Mouse (Mus musculus): ENCODE results near the gene Slpi. TPM values are rescaled to one million over a fixed set of nuclear protein-coding genes. Genes with fewer than 3 reads are reported as not detected.

The Slpi gene
- total RNA-seq (2014; fragmentation: Nextera tagmentation) (not detected in 2 replicates), total RNA-seq (2017) (not detected in 2 replicates)

DNA sequence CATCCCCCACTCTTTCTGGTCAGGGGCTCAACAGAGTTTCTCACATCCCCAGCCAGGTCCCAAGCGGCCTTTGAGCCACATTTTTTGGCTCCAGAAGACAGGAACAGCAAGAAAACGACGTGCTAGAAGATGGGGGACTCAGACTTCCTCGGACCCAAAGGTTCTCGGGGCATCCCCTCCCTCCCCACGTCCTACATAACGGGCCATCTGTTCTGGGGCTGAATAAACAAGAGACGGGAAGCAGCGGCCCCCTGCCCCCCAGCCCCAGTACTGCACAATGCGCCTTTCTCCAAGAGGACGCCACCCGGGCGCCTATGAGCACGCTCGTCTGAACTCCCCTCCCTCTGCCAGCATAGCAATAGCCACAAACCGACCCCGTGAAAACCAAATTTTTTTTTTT is at the start of gene Slpi:
Gene Slpi, minus strand, starts transcription at position 76 of the 400 bp plus-strand sequence.
- ATAC-seq (replicated peaks; ENCODE audit: low FRiP score, low TSS enrichment, poor library complexity, severe bottlenecking), result no peak

GRCm38 (mm10) chr2:164438257-164438656 is 49.4 kb upstream of the Slpi start:
- ATAC-seq (replicated peaks; ENCODE audit: low FRiP score, low TSS enrichment, poor library complexity, severe bottlenecking), result no peak

DNA sequence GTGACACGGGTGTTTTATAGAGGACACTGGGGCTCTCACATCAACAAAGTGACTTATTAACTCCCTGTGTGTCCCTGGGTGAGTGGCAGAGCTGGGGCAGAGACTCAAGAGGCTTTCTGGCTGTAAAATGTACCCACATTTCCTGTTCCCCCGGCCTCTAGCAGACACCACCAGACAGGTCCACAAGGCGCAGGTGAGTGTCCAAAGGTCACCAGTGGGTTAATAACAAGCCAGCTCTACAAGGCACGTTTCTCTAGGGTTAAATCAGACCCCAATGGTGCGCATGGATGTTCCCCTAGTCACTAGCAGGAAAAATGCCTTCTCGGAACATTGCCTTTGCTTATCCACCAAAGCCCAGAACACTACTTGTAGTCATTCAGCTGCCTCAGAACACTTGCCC is 48.8 kb upstream of the Slpi start:
- no peak for ATAC-seq (replicated peaks; ENCODE audit: low FRiP score, low TSS enrichment, poor library complexity, severe bottlenecking)

GRCm38 (mm10) chr2:164436961-164437360 is 48.1 kb upstream of the Slpi start:
- ATAC-seq (replicated peaks; ENCODE audit: low FRiP score, low TSS enrichment, poor library complexity, severe bottlenecking), result no peak

DNA sequence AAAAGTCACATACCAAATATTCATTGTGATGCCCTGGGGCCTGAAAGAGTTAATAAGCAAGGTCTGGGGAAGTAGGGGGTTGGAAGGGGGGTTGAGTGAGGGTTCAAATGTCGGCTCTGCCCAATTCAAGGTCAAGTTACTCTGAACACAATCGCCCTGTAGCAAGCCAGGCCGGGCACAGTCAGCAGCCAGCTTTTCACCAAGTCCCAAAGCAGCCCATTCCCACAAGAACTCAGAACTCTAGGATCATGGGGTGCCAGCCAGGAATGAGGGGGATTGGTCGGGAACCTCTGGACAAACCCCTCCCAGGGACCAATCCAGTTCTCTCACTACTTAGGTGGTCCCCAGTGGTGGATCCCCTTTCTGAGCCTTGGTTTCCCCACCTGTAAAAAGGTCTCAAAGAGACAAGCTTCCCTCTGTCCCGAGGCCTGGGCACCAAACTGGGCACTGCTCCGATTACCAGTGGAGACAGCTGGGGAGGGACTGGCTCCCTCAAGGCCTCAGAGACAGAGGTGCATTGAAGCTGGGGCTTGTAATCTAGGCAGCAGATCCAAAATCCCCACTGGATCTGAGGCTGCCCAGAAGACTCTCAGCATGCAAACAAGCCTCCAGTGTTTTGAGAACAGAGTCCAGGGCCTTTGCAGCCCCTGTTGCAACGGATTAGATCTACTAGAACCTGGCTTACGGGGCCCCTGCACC is 47.5 kb upstream of the Slpi start:
- ATAC-seq (replicated peaks; ENCODE audit: low FRiP score, low TSS enrichment, poor library complexity, severe bottlenecking), result no peak

GRCm38 (mm10) chr2:164435216-164436090 is 46.6 kb upstream of the Slpi start:
- ATAC-seq (replicated peaks; ENCODE audit: low FRiP score, low TSS enrichment, poor library complexity, severe bottlenecking), result no peak

DNA sequence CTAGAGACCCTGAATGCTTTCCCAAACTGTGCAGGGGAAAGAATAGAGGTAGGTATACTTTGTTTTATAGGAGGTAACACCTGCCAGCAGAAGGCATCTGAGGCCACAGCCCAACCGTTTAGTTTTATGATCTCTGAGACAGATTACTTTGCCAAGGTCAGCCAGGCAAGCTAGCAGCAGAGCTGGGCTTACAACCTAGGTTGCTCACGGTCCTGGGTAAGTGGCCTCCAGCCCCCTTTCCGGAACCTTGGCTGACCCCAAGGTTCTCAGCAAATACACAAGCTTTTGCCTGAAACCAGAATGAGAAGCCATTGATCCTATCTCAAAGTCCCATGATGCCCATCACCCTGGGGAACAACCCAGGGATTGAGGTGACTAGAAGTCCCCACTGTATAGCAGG is 45.8 kb upstream of the Slpi start:
- no peak for ATAC-seq (replicated peaks; ENCODE audit: low FRiP score, low TSS enrichment, poor library complexity, severe bottlenecking)

- ATAC-seq (replicated peaks; ENCODE audit: low FRiP score, low TSS enrichment, poor library complexity, severe bottlenecking), result no peak
Measured at GRCm38 (mm10) chr2:164433278-164433895, 44.5 kb upstream of the Slpi start.

- no peak for ATAC-seq (replicated peaks; ENCODE audit: low FRiP score, low TSS enrichment, poor library complexity, severe bottlenecking)
Measured at GRCm38 (mm10) chr2:164432541-164433191, 43.8 kb upstream of the Slpi start.

DNA sequence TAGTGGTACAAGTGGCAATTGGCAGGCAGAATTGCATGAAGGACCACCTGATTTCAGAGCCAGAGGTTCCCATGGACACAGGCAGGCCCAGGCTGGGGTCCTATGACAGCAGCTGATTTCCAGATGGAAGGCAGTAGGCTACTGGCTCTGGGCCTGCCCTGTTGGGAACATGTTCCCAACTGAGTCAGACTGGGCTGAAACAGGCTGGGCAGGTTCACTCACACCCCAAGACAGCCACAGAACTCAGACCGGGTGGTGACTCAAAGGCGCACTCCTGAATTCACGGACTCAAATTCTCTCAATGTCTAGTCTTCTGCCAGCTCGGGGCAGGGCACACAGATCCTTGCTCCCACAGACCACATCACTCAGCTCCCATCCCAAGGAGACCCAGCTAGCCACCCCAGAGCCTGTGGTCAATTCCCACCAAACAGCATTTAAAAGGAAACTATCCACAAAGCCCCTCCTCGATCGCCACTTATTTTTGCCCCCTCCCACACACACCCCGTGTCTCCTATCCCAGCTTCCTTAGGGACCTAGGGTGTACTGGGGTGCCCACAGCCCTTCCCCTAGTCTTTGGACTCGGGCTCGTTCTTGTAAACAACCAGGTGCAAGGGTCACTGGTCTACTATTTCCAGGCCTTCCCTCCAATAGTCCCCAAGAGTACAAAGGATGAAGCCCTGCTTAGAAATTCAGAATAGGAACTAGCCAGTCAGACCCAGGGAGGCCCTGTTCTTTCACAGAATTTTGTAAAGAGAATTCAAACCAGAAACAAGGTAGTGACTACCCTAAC is 43.0 kb upstream of the Slpi start:
- no peak for ATAC-seq (replicated peaks; ENCODE audit: low FRiP score, low TSS enrichment, poor library complexity, severe bottlenecking)

DNA sequence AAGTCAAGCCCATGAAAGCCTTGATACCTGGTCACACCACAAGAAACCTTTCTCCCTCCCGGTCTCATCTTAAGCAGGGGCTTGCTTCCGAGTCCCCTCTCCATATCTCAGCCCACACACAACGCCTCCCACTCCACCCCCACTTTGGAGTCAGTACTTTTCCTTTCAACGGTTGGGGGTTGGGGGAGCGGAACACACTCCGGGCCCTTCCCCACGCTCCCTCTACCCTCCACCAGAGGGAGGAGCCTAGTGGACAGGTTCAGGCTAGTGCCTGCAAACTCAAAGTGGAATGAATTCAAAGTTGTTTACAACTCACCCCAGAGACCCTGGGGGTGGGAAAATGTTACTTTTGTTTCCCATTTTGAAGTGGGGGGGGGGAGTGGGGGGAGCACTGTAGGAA is 41.8 kb upstream of the Slpi start:
- ATAC-seq (replicated peaks; ENCODE audit: low FRiP score, low TSS enrichment, poor library complexity, severe bottlenecking), result 0 out of 2 replicates have a peak, but pooled peaks have one; percentile 38

- no peak for ATAC-seq (replicated peaks; ENCODE audit: low FRiP score, low TSS enrichment, poor library complexity, severe bottlenecking)
Measured at GRCm38 (mm10) chr2:164429881-164430615, 41.2 kb upstream of the Slpi start.

- no peak for ATAC-seq (replicated peaks; ENCODE audit: low FRiP score, low TSS enrichment, poor library complexity, severe bottlenecking)
Measured at GRCm38 (mm10) chr2:164428451-164428850, 39.6 kb upstream of the Slpi start.

- ATAC-seq (replicated peaks; ENCODE audit: low FRiP score, low TSS enrichment, poor library complexity, severe bottlenecking), result no peak
Measured at GRCm38 (mm10) chr2:164426952-164427351, 38.1 kb upstream of the Slpi start.

GRCm38 (mm10) chr2:164426121-164426520 is 37.2 kb upstream of the Slpi start:
- no peak for ATAC-seq (replicated peaks; ENCODE audit: low FRiP score, low TSS enrichment, poor library complexity, severe bottlenecking)

- no peak for ATAC-seq (replicated peaks; ENCODE audit: low FRiP score, low TSS enrichment, poor library complexity, severe bottlenecking)
Measured at GRCm38 (mm10) chr2:164425401-164425800, 36.5 kb upstream of the Slpi start.

DNA sequence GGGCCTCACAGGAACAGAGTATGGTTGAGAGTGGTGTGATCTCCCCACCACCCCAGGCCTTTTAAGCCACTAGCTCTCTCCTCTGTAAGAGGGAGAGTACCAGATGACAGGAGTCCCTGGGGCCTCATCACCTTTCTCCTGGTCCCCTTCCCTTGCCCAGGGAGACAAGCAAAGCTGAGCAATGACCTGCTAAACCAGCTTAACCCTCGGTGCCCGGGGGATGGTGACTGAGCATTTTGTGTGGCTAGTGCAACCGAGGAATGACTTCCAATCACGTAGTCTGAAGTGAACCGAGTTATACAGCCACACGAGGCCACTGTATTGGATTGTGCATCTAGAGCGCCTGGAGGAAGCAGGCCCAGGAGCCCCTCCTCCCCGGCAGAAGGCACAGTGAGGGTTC is 35.5 kb upstream of the Slpi start:
- ATAC-seq (replicated peaks; ENCODE audit: low FRiP score, low TSS enrichment, poor library complexity, severe bottlenecking), result no peak

DNA sequence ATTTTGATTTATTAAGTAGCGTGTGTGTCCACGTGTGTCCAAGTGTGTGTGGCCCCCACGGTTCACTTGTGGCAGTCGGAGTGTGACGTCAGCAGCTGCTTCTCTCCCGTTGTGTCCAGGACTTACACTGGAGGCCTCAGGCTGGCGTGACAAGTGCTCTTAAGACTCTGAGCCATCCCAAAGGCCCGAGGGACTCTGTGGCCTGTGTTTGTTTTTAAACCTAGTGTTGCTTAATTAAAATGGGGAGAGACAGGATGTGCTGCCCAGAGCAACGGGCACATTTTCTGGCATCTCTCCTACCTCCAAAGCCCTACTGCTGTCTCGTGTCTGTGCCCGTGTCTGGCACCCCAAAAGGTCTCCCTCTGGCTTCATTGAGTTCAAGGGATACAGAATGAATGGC is 34.6 kb upstream of the Slpi start:
- ATAC-seq (replicated peaks; ENCODE audit: low FRiP score, low TSS enrichment, poor library complexity, severe bottlenecking), result no peak

All from megakaryocyte-erythroid progenitor cell, adult 5-6 weeks (primary cell).